Mouse (Mus musculus): ENCODE data around the gene Hmgb1.
A peak's percentile ranks its signal among the peaks of the same experiment; 100 is the strongest.

Hmgb1 gene

GRCm38 (mm10) chr5:149185806-149186205 lies 1.5 kb upstream of the Hmgb1 start:
- no peak for DNase-seq (ENCODE audit: low spot score)

- peak; percentile 33 for DNase-seq (ENCODE audit: low spot score)
Measured at GRCm38 (mm10) chr5:149184844-149185186, 526 bp upstream of the Hmgb1 start.

GRCm38 (mm10) chr5:149183721-149184103 lies 577 bp downstream of the Hmgb1 start:
- DNase-seq (ENCODE audit: low spot score): no peak

- no peak for DNase-seq (ENCODE audit: low spot score)
Measured at GRCm38 (mm10) chr5:149183122-149183521, 1.2 kb downstream of the Hmgb1 start.

GRCm38 (mm10) chr5:149182186-149182870 lies 2.0 kb downstream of the Hmgb1 start:
- DNase-seq (ENCODE audit: low spot score): no peak

- DNase-seq (ENCODE audit: low spot score): no peak
Measured at GRCm38 (mm10) chr5:149179826-149180225, 4.5 kb downstream of the Hmgb1 start.

- DNase-seq (ENCODE audit: low spot score): no peak
Measured at GRCm38 (mm10) chr5:149178095-149178494, 6.2 kb downstream of the Hmgb1 start.

- no peak for DNase-seq (ENCODE audit: low spot score)
Measured at GRCm38 (mm10) chr5:149175736-149176135, 8.6 kb downstream of the Hmgb1 start.

- DNase-seq (ENCODE audit: low spot score): no peak
Measured at GRCm38 (mm10) chr5:149174527-149174926, 9.8 kb downstream of the Hmgb1 start.

GRCm38 (mm10) chr5:149172246-149172645 lies 12.0 kb downstream of the Hmgb1 start:
- DNase-seq (ENCODE audit: low spot score): no peak

- no peak for DNase-seq (ENCODE audit: low spot score)
Measured at GRCm38 (mm10) chr5:149170841-149171588, 13.3 kb downstream of the Hmgb1 start.

GRCm38 (mm10) chr5:149168816-149169215 lies 15.5 kb downstream of the Hmgb1 start:
- no peak for DNase-seq (ENCODE audit: low spot score)

- DNase-seq (ENCODE audit: low spot score): no peak
Measured at GRCm38 (mm10) chr5:149168051-149168450, 16.2 kb downstream of the Hmgb1 start.

GRCm38 (mm10) chr5:149166011-149166410 lies 18.3 kb downstream of the Hmgb1 start:
- no peak for DNase-seq (ENCODE audit: low spot score)

- no peak for DNase-seq (ENCODE audit: low spot score)
Measured at GRCm38 (mm10) chr5:149164881-149165280, 19.4 kb downstream of the Hmgb1 start.

- no peak for DNase-seq (ENCODE audit: low spot score)
Measured at GRCm38 (mm10) chr5:149162890-149163289, 21.4 kb downstream of the Hmgb1 start.

GRCm38 (mm10) chr5:149160469-149160868 lies 23.8 kb downstream of the Hmgb1 start:
- DNase-seq (ENCODE audit: low spot score): no peak

GRCm38 (mm10) chr5:149159021-149159420 lies 25.3 kb downstream of the Hmgb1 start:
- DNase-seq (ENCODE audit: low spot score): no peak

- no peak for DNase-seq (ENCODE audit: low spot score)
Measured at GRCm38 (mm10) chr5:149156886-149157563, 27.3 kb downstream of the Hmgb1 start.

- no peak for DNase-seq (ENCODE audit: low spot score)
Measured at GRCm38 (mm10) chr5:149152774-149153155, 31.5 kb downstream of the Hmgb1 start.

- peak; percentile 68 for DNase-seq (ENCODE audit: low spot score)
Measured at GRCm38 (mm10) chr5:149152063-149152773, 32.1 kb downstream of the Hmgb1 start.

GRCm38 (mm10) chr5:149150882-149151281 lies 33.4 kb downstream of the Hmgb1 start:
- DNase-seq (ENCODE audit: low spot score): no peak

All from retina, embryonic 14.5 days (tissue).